Mouse (Mus musculus) forebrain, embryonic 15.5 days (tissue): ENCODE measurements around the gene Clrn3. TPM values are rescaled to one million over a fixed set of nuclear protein-coding genes. Genes with fewer than 3 reads are reported as not detected.

ENCODE experiments used
- ATAC-seq: fragments of 200-750 bp; cut with Nextera tagmentation; replicated peaks from 2 replicates; pipeline ENCODE4 v1.8.0; 2017; ENCODE audit warnings: mild to moderate bottlenecking, moderate TSS enrichment, moderate library complexity
- H3K27ac ChIP-seq: fragments of 300-500 bp; sonication (generic); replicated peaks from 2 replicates; pipeline ENCODE4 v1.5.1; 2015; ENCODE audit warnings: mild to moderate bottlenecking, inconsistent platforms
- H3K27me3 ChIP-seq: fragments of 300-500 bp; sonication (generic); 2 replicates; pipeline ENCODE4 v1.6.1; 2015; ENCODE audit warnings: inconsistent platforms
- H3K36me3 ChIP-seq: fragments of 300-500 bp; sonication (generic); 2 replicates; pipeline ENCODE4 v1.6.1; 2015; ENCODE audit warnings: mild to moderate bottlenecking, inconsistent platforms
- H3K4me1 ChIP-seq: fragments of 300-500 bp; sonication (generic); 2 replicates; pipeline ENCODE4 v1.6.1; 2015; ENCODE audit warnings: inconsistent platforms
- H3K4me2 ChIP-seq: fragments of 300-500 bp; sonication (generic); replicated peaks from 2 replicates; pipeline ENCODE4 v1.6.1; 2015; ENCODE audit warnings: mild to moderate bottlenecking, inconsistent platforms
- H3K4me3 ChIP-seq: fragments of 300-500 bp; sonication (generic); 2 replicates; pipeline ENCODE4 v1.5.1; 2015; ENCODE audit warnings: mild to moderate bottlenecking, inconsistent platforms
- H3K9ac ChIP-seq: fragments of 300-500 bp; sonication (generic); replicated peaks from 2 replicates; pipeline ENCODE4 v1.6.1; 2015; ENCODE audit warnings: mild to moderate bottlenecking, inconsistent platforms
- H3K9me3 ChIP-seq: fragments of 300-500 bp; sonication (generic); 2 replicates; pipeline ENCODE4 v1.6.1; 2016; ENCODE audit warnings: inconsistent platforms
- WGBS: fragments of 180-500 bp; shearing (Covaris S2); methylation state at CpG from one replicate; pipeline ENCODE4 v1.1.7; 2015; ENCODE audit warnings: mixed read lengths; 5-methylcytosine and 5-hydroxymethylcytosine counted together
- polyA plus RNA-seq: library from polyadenylated mRNA; unstranded; fragments of >200 nt; fragmentation: Nextera tagmentation; extraction: Ambion mirVana; gene quantifications from 2 replicates; pipeline ENCODE4 v1.2.1, GENCODE M21; 2015

Clrn3 gene
- polyA plus RNA-seq, 1 experiment from 2014 or later = not detected

- no peaks in the 10 kb centered on the region for H3K36me3 ChIP-seq
- H3K4me1 ChIP-seq = no peaks in the 10 kb centered on the region
- H3K27ac ChIP-seq = no peak overlapping the region
- WGBS = 66% methylated on average over 1 of the region's 1 CpGs
- no peak overlapping the region for H3K9ac ChIP-seq
- H3K9me3 ChIP-seq = no peaks in the 10 kb centered on the region
- H3K27me3 ChIP-seq = no peaks in the 10 kb centered on the region
- no peak for ATAC-seq
- no peak overlapping the region for H3K4me3 ChIP-seq
- no peak overlapping the region for H3K4me2 ChIP-seq
These were observed 23.1 kb upstream of the Clrn3 start for GRCm38 (mm10) chr7:135551547-135551946.

- Histone ChIP-seq H3K4me1 (no peaks in the 10 kb centered on the region), H3K36me3 (no peaks in the 10 kb centered on the region), H3K9me3 (no peaks in the 10 kb centered on the region), H3K4me2 (no peak overlapping the region), H3K9ac (no peak overlapping the region), H3K27ac (no peak overlapping the region), H3K27me3 (no peaks in the 10 kb centered on the region), H3K4me3 (no peak overlapping the region)
- ATAC-seq = no peak
- WGBS = 71% methylated on average over 6 of the region's 6 CpGs
These were observed 20.0 kb upstream of the Clrn3 start for GRCm38 (mm10) chr7:135548434-135548833.

GRCm38 (mm10) chr7:135546530-135546929 is 18.1 kb upstream of the Clrn3 start:
- WGBS = 56% methylated on average over 5 of the region's 5 CpGs
- H3K9ac ChIP-seq = no peak overlapping the region

GRCm38 (mm10) chr7:135545957-135546356 is 17.5 kb upstream of the Clrn3 start:
- Histone ChIP-seq H3K4me2 (no peak overlapping the region), H3K36me3 (no peaks in the 10 kb centered on the region), H3K27ac (no peak overlapping the region), H3K4me3 (no peak overlapping the region), H3K9ac (no peak overlapping the region), H3K27me3 (no peaks in the 10 kb centered on the region), H3K9me3 (no peaks in the 10 kb centered on the region), H3K4me1 (no peaks in the 10 kb centered on the region)
- no peak for ATAC-seq
- WGBS = 80% methylated on average over 7 of the region's 7 CpGs

More at GRCm38 (mm10) chr7:135546530-135546929, 18.1 kb upstream of the Clrn3 start:
- Histone ChIP-seq H3K4me1 (no peaks in the 10 kb centered on the region), H3K4me3 (no peak overlapping the region), H3K36me3 (no peaks in the 10 kb centered on the region), H3K9me3 (no peaks in the 10 kb centered on the region), H3K4me2 (no peak overlapping the region), H3K27me3 (no peaks in the 10 kb centered on the region), H3K27ac (no peak overlapping the region)
- ATAC-seq = no peak

GRCm38 (mm10) chr7:135544321-135544720 is 15.9 kb upstream of the Clrn3 start:
- no peaks in the 10 kb centered on the region for H3K4me1 ChIP-seq
- no peak overlapping the region for H3K4me2 ChIP-seq
- peaks cover 4% of the 10 kb centered on the region; the same call in 1 of the 2 replicates for H3K27me3 ChIP-seq
- no peaks in the 10 kb centered on the region for H3K36me3 ChIP-seq
- no peak overlapping the region for H3K4me3 ChIP-seq
- no peak for ATAC-seq
- H3K27ac ChIP-seq = no peak overlapping the region
- no peak overlapping the region for H3K9ac ChIP-seq
- 89% methylated on average over 6 of the region's 6 CpGs for WGBS
- no peaks in the 10 kb centered on the region for H3K9me3 ChIP-seq

GRCm38 (mm10) chr7:135543033-135543432 is 14.6 kb upstream of the Clrn3 start:
- ATAC-seq = no peak
- Histone ChIP-seq H3K4me3 (no peak overlapping the region), H3K27ac (no peak overlapping the region), H3K27me3 (peaks cover 8% of the 10 kb centered on the region; the same call in 1 of the 2 replicates), H3K4me2 (no peak overlapping the region), H3K36me3 (no peaks in the 10 kb centered on the region), H3K9ac (no peak overlapping the region), H3K4me1 (peaks cover 5% of the 10 kb centered on the region; the same call in 1 of the 2 replicates), H3K9me3 (no peaks in the 10 kb centered on the region)
- 44% methylated on average over 3 of the region's 3 CpGs for WGBS

GRCm38 (mm10) chr7:135542235-135542634 is 13.8 kb upstream of the Clrn3 start:
- 57% methylated on average over 3 of the region's 3 CpGs for WGBS
- Histone ChIP-seq H3K27ac (no peak overlapping the region), H3K9ac (no peak overlapping the region), H3K4me1 (peaks cover 5% of the 10 kb centered on the region; the same call in 1 of the 2 replicates), H3K27me3 (peaks cover 8% of the 10 kb centered on the region; the same call in 1 of the 2 replicates), H3K9me3 (no peaks in the 10 kb centered on the region), H3K4me3 (no peak overlapping the region), H3K36me3 (no peaks in the 10 kb centered on the region), H3K4me2 (no peak overlapping the region)
- no peak for ATAC-seq

- no peak overlapping the region for H3K4me2 ChIP-seq
- no peak overlapping the region for H3K27ac ChIP-seq
- no peak overlapping the region for H3K9ac ChIP-seq
- H3K9me3 ChIP-seq = no peaks in the 10 kb centered on the region
- no peak overlapping the region for H3K4me3 ChIP-seq
- H3K4me1 ChIP-seq = peaks cover 5% of the 10 kb centered on the region; the same call in 1 of the 2 replicates
- no peaks in the 10 kb centered on the region for H3K36me3 ChIP-seq
- ATAC-seq = no peak
- WGBS = 97% methylated on average over 2 of the region's 2 CpGs
- H3K27me3 ChIP-seq = peaks cover 8% of the 10 kb centered on the region; the same call in 1 of the 2 replicates
These were observed 11.0 kb upstream of the Clrn3 start for GRCm38 (mm10) chr7:135539429-135539828.

GRCm38 (mm10) chr7:135537948-135538741 is 9.7 kb upstream of the Clrn3 start:
- Histone ChIP-seq H3K4me1 (peaks cover 5% of the 10 kb centered on the region; the same call in 1 of the 2 replicates), H3K9ac (peak overlapping the region; percentile 57), H3K4me2 (peak overlapping the region; percentile 95), H3K36me3 (no peaks in the 10 kb centered on the region), H3K27ac (peak overlapping the region; percentile 23; the same call in 1 of the 2 replicates), H3K9me3 (no peaks in the 10 kb centered on the region), H3K4me3 (peak overlapping the region; percentile 63), H3K27me3 (peaks cover 8% of the 10 kb centered on the region; the same call in 1 of the 2 replicates)
- WGBS = under 1% methylated on average over 71 of the region's 71 CpGs
- ATAC-seq = peak; percentile 81

GRCm38 (mm10) chr7:135537341-135537901 is 9.0 kb upstream of the Clrn3 start, which contains the start of gene Ptpre:
Ptpre (plus strand) TSS chr7:135537481.
- peak within 1 kb of the TSS; percentile 63 for H3K4me3 ChIP-seq

GRCm38 (mm10) chr7:135535908-135536307 is 7.5 kb upstream of the Clrn3 start:
- H3K36me3 ChIP-seq = no peaks in the 10 kb centered on the region
- H3K27ac ChIP-seq = no peak overlapping the region
- no peak overlapping the region for H3K9ac ChIP-seq
- H3K4me3 ChIP-seq = no peak overlapping the region
- H3K27me3 ChIP-seq = peaks cover 8% of the 10 kb centered on the region; the same call in 1 of the 2 replicates
- WGBS = 84% methylated on average over 3 of the region's 3 CpGs
- H3K4me2 ChIP-seq = no peak overlapping the region
- peaks cover 5% of the 10 kb centered on the region; the same call in 1 of the 2 replicates for H3K4me1 ChIP-seq
- H3K9me3 ChIP-seq = no peaks in the 10 kb centered on the region
- ATAC-seq = no peak

More at GRCm38 (mm10) chr7:135537341-135537901, 9.0 kb upstream of the Clrn3 start, which contains the start of gene Ptpre:
- peaks cover 5% of the 10 kb centered on the region; the same call in 1 of the 2 replicates for H3K4me1 ChIP-seq
- H3K36me3 ChIP-seq = no peaks in the 10 kb centered on the region
- peak within 1 kb of the TSS; percentile 57 for H3K9ac ChIP-seq
- no peaks in the 10 kb centered on the region for H3K9me3 ChIP-seq
- peaks cover 8% of the 10 kb centered on the region; the same call in 1 of the 2 replicates for H3K27me3 ChIP-seq
- peak within 1 kb of the TSS; percentile 95 for H3K4me2 ChIP-seq
- H3K27ac ChIP-seq = peak within 1 kb of the TSS; percentile 23; the same call in 1 of the 2 replicates
- peak; percentile 95 for ATAC-seq
- WGBS = 4% methylated on average over 28 of the region's 28 CpGs
